ENCODE assay signal across 10 mouse cellular contexts in the genomic region with DNA sequence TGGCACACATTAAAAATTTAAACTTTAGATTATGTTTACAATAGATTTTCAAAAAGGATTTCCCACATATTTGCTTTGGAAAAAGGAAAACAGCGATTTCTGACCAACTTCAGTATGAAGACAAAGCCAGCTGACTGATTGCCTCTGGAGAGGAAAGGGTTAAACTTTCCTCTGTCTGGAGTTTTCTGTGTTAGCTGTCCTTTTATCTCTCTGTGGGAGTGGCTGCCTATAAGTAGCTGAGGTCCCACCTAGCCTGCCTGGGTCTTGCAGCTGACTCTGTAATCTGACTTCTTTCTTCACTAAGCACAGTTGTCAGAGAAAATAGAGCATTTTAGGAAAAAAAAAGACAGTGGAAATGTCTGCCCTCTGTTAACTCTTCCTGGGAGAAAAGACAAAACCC. TPM values are rescaled to one million over a fixed set of nuclear protein-coding genes. Genes with fewer than 3 reads are reported as not detected.
DNase-seq lines count a peak whose midpoint lies in the region; ATAC-seq lines count a peak whose summit lies in the region.
"Had no signal": no experiment of that assay in that cellular context is flagged by ENCODE, and none has a peak within 500 bp of the region (broad histone marks: within the 10 kb centered on the region; RNA-seq: fewer than 3 reads in every experiment).

No protein-coding gene starts in this region.

- no peaks in the 10 kb centered on the region for H3K27me3 ChIP-seq in hindbrain, embryonic 11.5 days (ENCODE audit: control insufficient read depth, insufficient read depth, low read length)
- H3K27me3 ChIP-seq in hindbrain, embryonic 12.5 days, result no peaks in the 10 kb centered on the region
- H3K27me3 ChIP-seq in liver, embryonic 13.5 days, result no peaks in the 10 kb centered on the region

- H3K9me3 ChIP-seq in hindbrain, embryonic 11.5 days (ENCODE audit: control insufficient read depth, low read length), result no peaks in the 10 kb centered on the region
- no peaks in the 10 kb centered on the region for H3K9me3 ChIP-seq in hindbrain, embryonic 12.5 days (replicated peaks)
- no peaks in the 10 kb centered on the region for H3K9me3 ChIP-seq in liver, embryonic 13.5 days (replicated peaks)

- H3K4me1 ChIP-seq in hindbrain, embryonic 11.5 days (replicated peaks; ENCODE audit: control insufficient read depth, insufficient read depth, low read length), result no peaks in the 10 kb centered on the region
- peaks cover 4% of the 10 kb centered on the region; the same call in 1 of the 2 replicates for H3K4me1 ChIP-seq in hindbrain, embryonic 12.5 days
- H3K4me1 ChIP-seq in liver, embryonic 13.5 days (replicated peaks), result peaks cover 12% of the 10 kb centered on the region

- no peak overlapping the region for H3K9ac ChIP-seq in hindbrain, embryonic 11.5 days (ENCODE audit: low read depth, low read length)
- no peak overlapping the region for H3K9ac ChIP-seq in hindbrain, embryonic 12.5 days
- no peak overlapping the region for H3K9ac ChIP-seq in liver, embryonic 13.5 days

- ATAC-seq in hindbrain, embryonic 11.5 days (ENCODE audit: low FRiP score), result no peak
- no peak for ATAC-seq in hindbrain, embryonic 12.5 days (ENCODE audit: low FRiP score)
- peak; percentile 82 for ATAC-seq in liver, embryonic 13.5 days (ENCODE audit: low read depth)

- H3K36me3 ChIP-seq in hindbrain, embryonic 11.5 days (ENCODE audit: control insufficient read depth, insufficient read depth, low read length), result no peaks in the 10 kb centered on the region
- H3K36me3 ChIP-seq in hindbrain, embryonic 12.5 days, result no peaks in the 10 kb centered on the region
- H3K36me3 ChIP-seq in liver, embryonic 13.5 days, result no peaks in the 10 kb centered on the region

- 43% methylated on average over 1 of the region's 1 CpGs for WGBS in hindbrain, embryonic 11.5 days
- 55% methylated on average over 1 of the region's 1 CpGs for WGBS in hindbrain, embryonic 12.5 days
- WGBS in liver, embryonic 13.5 days (ENCODE audit: insufficient replicate concordance), result 31% methylated on average over 1 of the region's 1 CpGs

- H3K27ac ChIP-seq in hindbrain, embryonic 11.5 days (ENCODE audit: low read depth, low read length), result no peak overlapping the region
- H3K27ac ChIP-seq in hindbrain, embryonic 12.5 days, result no peak overlapping the region
- no peak overlapping the region for H3K27ac ChIP-seq in liver, embryonic 13.5 days

- peak; percentile 19 for DNase-seq in hindbrain, embryonic 11.5 days (ENCODE audit: low spot score)
- DNase-seq in R1 (ENCODE audit: low read depth, low spot score), result peak; percentile 19
- peak; percentile 77 for DNase-seq in embryo, embryonic 10 days (ENCODE audit: low spot score)
- DNase-seq in liver, embryonic 13.5 days, result peak; percentile 13
- no peak for DNase-seq in urinary bladder, postnatal 36 days (ENCODE audit: low spot score in 2 of 2)
- DNase-seq in thymus, adult 18-20 months, result no peak
- DNase-seq: adrenal gland, adult 2 months; cerebellum, adult 2 months; kidney, postnatal 25 days had no signal

- no peak overlapping the region for H3K4me3 ChIP-seq in hindbrain, embryonic 11.5 days (ENCODE audit: low read depth, low read length)
- H3K4me3 ChIP-seq in hindbrain, embryonic 12.5 days, result no peak overlapping the region
- H3K4me3 ChIP-seq in liver, embryonic 13.5 days (replicated peaks), result no peak overlapping the region

- no peak overlapping the region for H3K4me2 ChIP-seq in hindbrain, embryonic 11.5 days (replicated peaks; ENCODE audit: low read depth, low read length)
- H3K4me2 ChIP-seq in hindbrain, embryonic 12.5 days (replicated peaks), result no peak overlapping the region
- H3K4me2 ChIP-seq in liver, embryonic 13.5 days, result no peak overlapping the region; the same call in 1 of the 2 replicates

RNA-seq across cellular contexts. Expression of a gene that starts 17.1 kb away (rescaled TPM):
- polyA plus RNA-seq in hindbrain, embryonic 11.5 days (2014; fragmentation: Nextera tagmentation; extraction: Ambion mirVana), result 2.5 and 3.4 TPM in 2 replicates
- polyA plus RNA-seq in hindbrain, embryonic 12.5 days (2016; fragmentation: Nextera tagmentation; extraction: Ambion mirVana), result 3.9 and 4.6 TPM in 2 replicates
- polyA plus RNA-seq in liver, embryonic 13.5 days (2015; fragmentation: Nextera tagmentation; extraction: Ambion mirVana), result 0.35 and 0.39 TPM in 2 replicates

Comparison
In these comparisons a context has a peak if more than half of its experiments do, and no peak if none do; other contexts are left out.
1. DNase-seq: peak in hindbrain, embryonic 11.5 days (single experiment), R1 (single experiment), embryo, embryonic 10 days (single experiment) and liver, embryonic 13.5 days (single experiment); none in urinary bladder, postnatal 36 days (0 of 2) and thymus, adult 18-20 months (0 of 2).